Mouse (Mus musculus) T-helper 2 cell (primary cell): Measurements from ENCODE around the gene Ino80d.
"Not testable (repeated sequence)": the region's sequence is repeated elsewhere in the genome, so short reads cannot be mapped to it uniquely, and the experiment has no call there.

ENCODE experiments used
- in situ Hi-C: fragments of 300-600 bp; cut with MboI, MseI; formaldehyde crosslinking; loops from one replicate; pipeline ENCODE4 v1.15.1; 2025; ENCODE audit warnings: high pct_unique_total_duplicates

Ino80d gene

GRCm38 (mm10) chr1:63114136-63114781 is at the start of gene Ino80d:
Ino80d (minus strand) TSS chr1:63114667.
- in situ Hi-C loops: loop anchor here (25.0 kb wide), 1 partner anchor 998 kb away; the partner anchor contains the start of gene Klf7

GRCm38 (mm10) chr1:63140231-63140630 is 25.8 kb upstream of the Ino80d start:
- in situ Hi-C loops: no loop called here

GRCm38 (mm10) chr1:63138586-63138985 is 24.1 kb upstream of the Ino80d start:
- in situ Hi-C loops: not testable (repeated sequence)

- in situ Hi-C loops: no loop called here
These were observed 23.5 kb upstream of the Ino80d start for GRCm38 (mm10) chr1:63137971-63138370.

GRCm38 (mm10) chr1:63134530-63134929 is 20.1 kb upstream of the Ino80d start:
- in situ Hi-C loops: no loop called here

GRCm38 (mm10) chr1:63131766-63132165 is 17.3 kb upstream of the Ino80d start:
- in situ Hi-C loops: no loop called here

- in situ Hi-C loops: no loop called here
These were observed 16.4 kb upstream of the Ino80d start for GRCm38 (mm10) chr1:63130883-63131282.

- in situ Hi-C loops: no loop called here
These were observed 15.6 kb upstream of the Ino80d start for GRCm38 (mm10) chr1:63129857-63130690.

GRCm38 (mm10) chr1:63129273-63129672 is 14.8 kb upstream of the Ino80d start:
- in situ Hi-C loops: no loop called here

- in situ Hi-C loops: no loop called here
These were observed 11.7 kb upstream of the Ino80d start for GRCm38 (mm10) chr1:63126206-63126605.

- in situ Hi-C loops: loop anchor here (25.0 kb wide), 1 partner anchor 988 kb away; the partner anchor contains the start of gene Klf7
These were observed 9.5 kb upstream of the Ino80d start for GRCm38 (mm10) chr1:63123823-63124450.

GRCm38 (mm10) chr1:63122005-63122404 is 7.5 kb upstream of the Ino80d start:
- in situ Hi-C loops: loop anchor here (25.0 kb wide), 1 partner anchor 990 kb away; the partner anchor contains the start of gene Klf7

GRCm38 (mm10) chr1:63120382-63120781 is 5.9 kb upstream of the Ino80d start:
- in situ Hi-C loops: loop anchor here (25.0 kb wide), 1 partner anchor 992 kb away; the partner anchor contains the start of gene Klf7

GRCm38 (mm10) chr1:63119675-63120074 is 5.2 kb upstream of the Ino80d start:
- in situ Hi-C loops: loop anchor here (25.0 kb wide), 1 partner anchor 993 kb away; the partner anchor contains the start of gene Klf7

GRCm38 (mm10) chr1:63115540-63115939 is 1.1 kb upstream of the Ino80d start:
- in situ Hi-C loops: loop anchor here (25.0 kb wide), 1 partner anchor 997 kb away; the partner anchor contains the start of gene Klf7

- in situ Hi-C loops: loop anchor here (25.0 kb wide), 1 partner anchor 997 kb away; the partner anchor contains the start of gene Klf7
These were observed 629 bp upstream of the Ino80d start for GRCm38 (mm10) chr1:63115096-63115495.

- in situ Hi-C loops: loop anchor here (25.0 kb wide), 1 partner anchor 999 kb away; the partner anchor contains the start of gene Klf7
These were observed 962 bp downstream of the Ino80d start for GRCm38 (mm10) chr1:63113274-63114135.

- in situ Hi-C loops: loop anchor here (25.0 kb wide), 1 partner anchor 999 kb away; the partner anchor contains the start of gene Klf7
These were observed 1.6 kb downstream of the Ino80d start for GRCm38 (mm10) chr1:63112865-63113261.

GRCm38 (mm10) chr1:63112151-63112864 is 2.2 kb downstream of the Ino80d start:
- in situ Hi-C loops: loop anchor here (25.0 kb wide), 1 partner anchor 1000 kb away; the partner anchor contains the start of gene Klf7
